Mouse (Mus musculus) cerebellum, adult 8-10 months (tissue): ENCODE results near the gene Sgip1.

Source experiments
- DNase-seq: peaks from one replicate; pipeline ENCODE4 v3.0.0; 2022

Gene Sgip1

DNA sequence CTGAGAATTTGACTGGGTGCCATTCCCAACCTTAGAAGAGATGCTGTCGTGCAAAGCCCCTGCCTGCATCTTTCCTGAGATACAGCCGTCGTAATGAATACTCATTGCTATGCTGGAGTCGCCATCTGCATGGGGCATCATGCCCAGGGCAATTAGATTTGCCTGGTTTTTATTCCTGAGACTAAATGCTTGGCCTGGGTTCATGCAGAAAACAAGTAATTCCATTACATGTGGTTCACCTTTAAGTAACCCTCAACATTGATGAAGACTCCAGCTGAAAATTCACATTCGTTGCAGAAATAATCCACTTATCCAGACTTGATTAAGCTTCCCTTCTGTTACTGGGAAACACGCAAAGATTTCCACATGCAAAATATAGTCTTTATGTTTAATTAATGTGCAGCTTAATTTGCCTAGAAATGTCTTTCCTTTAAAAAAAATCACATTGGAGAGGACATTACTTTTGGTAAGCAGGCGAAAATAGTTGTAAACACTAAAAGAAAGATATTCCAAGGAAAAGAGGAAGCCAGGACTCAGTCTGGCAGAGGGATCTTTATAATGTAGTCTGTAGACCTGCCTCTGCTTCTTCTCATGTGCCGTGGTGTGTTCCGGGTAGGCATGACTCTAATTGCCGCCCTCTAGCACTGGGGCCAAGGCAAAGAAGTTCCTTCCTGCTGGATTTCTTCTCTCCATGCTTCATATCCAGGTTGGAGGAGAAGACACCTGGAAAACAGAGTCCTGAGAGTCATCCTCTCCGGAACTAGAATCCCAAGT lies 100.0 kb downstream of the Sgip1 start:
- DNase-seq: no peak

DNA sequence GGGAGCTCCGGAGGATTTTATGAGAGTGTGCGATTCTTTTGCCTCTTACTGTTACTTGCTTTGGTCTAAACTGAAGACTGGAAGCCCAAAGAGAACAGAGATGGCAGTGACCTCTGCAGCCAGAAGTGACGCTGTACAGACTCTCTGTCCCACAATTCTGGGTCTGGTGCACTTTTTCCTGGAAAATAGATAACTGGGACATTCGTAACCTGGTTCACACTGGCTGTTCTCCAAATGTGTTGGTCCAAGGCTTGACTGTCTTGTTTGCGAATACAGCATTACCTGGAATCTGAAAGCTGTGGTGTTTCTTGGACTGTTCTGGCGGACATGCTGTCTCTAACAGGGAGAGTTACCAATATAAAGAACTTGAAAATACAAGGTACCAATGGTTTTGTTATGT lies 109.4 kb downstream of the Sgip1 start:
- DNase-seq: no peak

DNA sequence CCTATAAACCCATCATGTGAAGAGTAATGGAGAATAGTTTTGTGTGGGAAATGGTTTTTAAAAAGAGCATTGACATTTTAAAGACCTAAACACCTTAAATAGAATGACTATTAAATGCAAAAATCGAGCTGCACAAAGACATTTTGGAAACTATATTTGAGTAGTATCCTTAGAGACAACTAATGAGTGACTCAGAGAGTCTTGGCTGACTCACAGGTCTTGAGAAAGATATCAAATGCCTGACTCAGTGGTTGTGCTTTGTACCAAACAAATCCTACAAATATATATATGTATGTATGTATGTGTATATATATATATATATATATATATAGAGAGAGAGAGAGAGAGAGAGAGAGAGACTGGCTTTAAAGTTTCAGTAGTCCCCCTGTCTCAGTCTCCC lies 110.1 kb downstream of the Sgip1 start:
- DNase-seq: no peak

DNA sequence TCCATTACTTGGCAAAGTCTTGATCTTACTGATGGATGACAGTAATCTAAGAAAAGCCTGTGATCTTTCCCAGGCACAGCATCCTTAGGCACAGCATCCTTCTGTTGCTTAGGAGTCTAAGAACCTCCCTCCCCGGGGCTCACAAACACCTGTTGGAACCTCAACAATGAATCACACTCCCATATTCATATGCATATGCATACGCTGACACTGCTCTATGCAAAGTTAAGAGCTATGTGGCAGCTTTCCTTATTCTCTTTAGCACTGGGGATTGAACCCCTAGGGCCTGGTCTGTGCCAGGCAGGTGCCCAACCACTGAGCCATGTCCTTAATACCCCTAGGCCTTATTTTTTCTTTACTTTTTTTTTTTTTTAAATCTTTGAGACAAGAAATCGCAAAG lies 111.2 kb downstream of the Sgip1 start:
- DNase-seq: no peak

- DNase-seq: no peak
These were observed 111.7 kb downstream of the Sgip1 start for GRCm38 (mm10) chr4:102852808-102853207.

DNA sequence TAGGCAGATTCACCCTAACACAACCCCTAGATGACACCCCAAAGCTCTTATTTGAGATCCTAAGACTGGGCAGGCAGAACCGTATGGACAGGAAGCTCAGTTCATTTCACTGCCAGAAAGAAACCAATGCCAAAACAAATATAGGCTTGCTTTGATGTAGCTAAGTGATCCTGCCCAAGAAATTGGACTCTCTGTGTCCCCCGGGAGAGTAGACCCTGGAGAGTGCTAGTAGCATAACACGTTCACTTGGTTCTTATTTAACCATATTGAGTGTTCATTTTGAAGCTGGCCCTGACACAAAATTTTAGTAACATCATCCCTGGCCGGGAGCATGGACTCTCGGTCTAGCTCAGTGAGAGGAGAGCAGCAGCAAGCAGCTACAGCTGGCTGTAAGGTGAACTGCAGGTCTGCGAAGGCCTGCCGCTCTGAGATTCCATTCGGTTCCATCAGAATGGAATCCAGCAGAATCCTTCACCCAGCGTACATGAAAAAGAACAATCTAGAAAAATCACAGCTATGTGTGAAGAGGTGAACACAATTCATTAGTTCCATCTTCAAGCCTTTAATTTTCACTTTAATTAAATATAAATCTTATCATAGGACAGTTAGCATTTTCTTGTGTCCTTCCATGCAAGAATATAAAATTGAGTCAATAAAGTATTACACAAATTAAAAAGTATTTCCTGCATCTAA lies 112.4 kb downstream of the Sgip1 start:
- no peak for DNase-seq

- no peak for DNase-seq
These were observed 114.1 kb downstream of the Sgip1 start for GRCm38 (mm10) chr4:102854928-102855892.

DNA sequence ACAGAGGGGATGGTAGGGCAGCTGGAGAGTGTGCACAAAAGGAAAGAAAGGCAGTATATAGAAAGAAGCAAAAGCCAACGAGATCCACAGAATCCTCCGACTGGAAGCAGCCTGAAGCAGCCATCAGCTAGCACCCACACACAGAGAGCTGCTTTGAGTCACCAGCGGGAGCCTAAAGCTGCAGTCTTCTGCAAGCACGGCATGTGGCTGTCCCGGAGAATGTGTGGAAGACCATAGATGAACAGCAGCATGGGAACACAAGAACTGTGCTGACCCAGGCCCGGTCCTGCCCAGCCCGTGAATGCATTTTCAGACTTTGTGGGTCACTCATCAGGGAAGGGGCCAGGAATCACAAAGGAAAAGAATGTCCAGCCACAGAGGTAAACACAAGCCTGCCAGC lies 115.0 kb downstream of the Sgip1 start:
- DNase-seq: no peak

DNA sequence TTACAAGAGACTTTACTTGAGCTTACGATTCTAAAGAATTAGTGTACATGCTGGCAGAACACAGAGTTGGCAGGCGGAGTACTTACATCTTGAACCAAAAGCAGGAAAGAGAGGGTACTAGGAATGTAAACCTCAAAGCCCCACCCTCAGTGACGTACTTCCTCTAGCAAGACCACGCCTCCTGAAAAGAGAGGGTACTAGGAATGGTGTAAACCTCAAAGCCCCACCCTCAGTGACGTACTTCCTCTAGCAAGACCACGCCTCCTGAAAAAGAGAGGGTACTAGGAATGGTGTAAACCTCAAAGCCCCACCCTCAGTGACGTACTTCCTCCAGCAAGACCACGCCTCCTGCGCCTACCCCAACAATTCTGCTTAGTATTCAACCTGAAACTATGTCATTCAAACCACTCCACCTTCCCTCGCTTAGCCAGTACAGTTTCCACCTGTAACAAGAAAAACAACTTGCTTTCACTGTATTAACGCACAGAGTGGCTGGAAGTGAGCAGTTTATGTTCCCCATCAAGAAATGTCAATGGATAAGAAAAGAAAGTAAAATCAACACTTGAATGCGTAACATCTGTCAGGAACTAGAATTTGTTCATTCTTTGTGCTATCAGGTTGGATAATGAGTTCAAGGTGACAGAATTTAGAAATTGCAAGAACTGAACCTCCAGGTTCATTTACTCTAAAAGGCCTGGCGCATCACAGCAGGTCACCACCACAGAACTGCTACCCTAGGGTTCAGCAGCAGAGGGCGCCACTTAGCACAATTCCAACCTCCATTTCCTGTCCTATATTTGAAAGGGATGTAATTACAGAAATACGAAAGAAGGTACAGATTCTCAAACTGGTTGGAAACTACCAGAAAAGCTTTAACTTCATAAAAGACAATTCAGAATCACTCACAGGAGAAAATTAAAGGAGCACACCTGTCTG lies 118.4 kb downstream of the Sgip1 start:
- DNase-seq: no peak

GRCm38 (mm10) chr4:102862751-102863710 lies 121.9 kb downstream of the Sgip1 start:
- no peak for DNase-seq

GRCm38 (mm10) chr4:102866531-102866930 lies 125.4 kb downstream of the Sgip1 start:
- no peak for DNase-seq

GRCm38 (mm10) chr4:102871274-102871673 lies 130.2 kb downstream of the Sgip1 start:
- DNase-seq: no peak

DNA sequence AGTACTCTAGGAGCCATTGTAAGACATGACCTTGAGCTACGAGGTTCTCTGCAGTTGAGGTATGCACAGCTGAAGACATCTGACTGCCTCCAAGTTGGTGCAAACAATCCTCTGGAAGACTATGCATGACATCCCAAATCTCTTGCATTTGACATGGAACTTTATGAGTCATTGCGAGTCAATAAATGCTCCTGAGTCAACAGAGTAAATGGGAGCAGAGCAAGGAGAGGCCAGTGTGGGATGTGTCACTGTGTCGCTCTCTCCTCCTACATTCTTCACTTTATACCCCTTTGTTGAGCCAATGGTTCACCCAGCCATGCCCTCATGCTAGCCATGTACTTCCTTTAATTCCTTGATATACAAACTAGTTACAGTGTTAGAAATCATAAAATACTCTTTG lies 142.0 kb downstream of the Sgip1 start:
- no peak for DNase-seq

DNA sequence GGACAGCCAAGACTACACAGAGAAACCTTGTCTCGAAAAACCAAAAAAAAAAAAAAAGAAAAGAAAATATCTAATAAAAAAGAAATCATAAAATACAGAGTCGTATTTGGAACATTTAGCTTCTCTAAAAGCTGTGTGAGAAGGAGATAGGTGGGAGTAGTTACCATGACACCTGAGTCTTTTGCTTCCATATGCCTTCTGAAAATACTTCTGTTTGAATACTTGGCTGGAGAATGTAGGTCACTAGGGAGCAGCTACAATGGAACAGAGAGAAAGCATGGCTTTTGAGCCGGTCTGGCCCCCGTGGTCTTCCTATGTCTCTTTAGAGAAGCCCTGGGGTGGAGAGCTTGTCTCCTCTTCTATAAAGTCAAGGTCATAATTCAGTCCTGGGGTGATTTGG lies 143.1 kb downstream of the Sgip1 start:
- DNase-seq: no peak

- no peak for DNase-seq
These were observed 145.4 kb downstream of the Sgip1 start for GRCm38 (mm10) chr4:102886459-102886858.

DNA sequence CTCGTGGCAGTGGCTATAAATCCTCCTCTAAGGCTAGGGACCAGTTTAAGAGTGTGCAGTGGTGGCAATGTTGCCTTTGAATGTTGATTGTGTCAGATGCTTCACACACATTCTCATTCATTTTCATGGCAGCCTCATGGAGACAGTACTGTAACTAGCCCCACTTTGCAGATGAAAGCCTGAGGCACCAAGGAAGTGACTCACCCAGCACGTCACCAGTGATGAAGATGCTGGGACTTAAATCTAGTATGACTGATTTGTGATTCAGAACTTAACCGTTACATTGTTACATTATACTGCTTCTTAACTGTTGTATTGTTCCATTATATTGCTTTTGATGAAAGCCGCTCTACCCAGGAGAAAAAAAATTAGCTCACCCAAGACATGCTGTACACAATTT lies 145.8 kb downstream of the Sgip1 start:
- no peak for DNase-seq

DNA sequence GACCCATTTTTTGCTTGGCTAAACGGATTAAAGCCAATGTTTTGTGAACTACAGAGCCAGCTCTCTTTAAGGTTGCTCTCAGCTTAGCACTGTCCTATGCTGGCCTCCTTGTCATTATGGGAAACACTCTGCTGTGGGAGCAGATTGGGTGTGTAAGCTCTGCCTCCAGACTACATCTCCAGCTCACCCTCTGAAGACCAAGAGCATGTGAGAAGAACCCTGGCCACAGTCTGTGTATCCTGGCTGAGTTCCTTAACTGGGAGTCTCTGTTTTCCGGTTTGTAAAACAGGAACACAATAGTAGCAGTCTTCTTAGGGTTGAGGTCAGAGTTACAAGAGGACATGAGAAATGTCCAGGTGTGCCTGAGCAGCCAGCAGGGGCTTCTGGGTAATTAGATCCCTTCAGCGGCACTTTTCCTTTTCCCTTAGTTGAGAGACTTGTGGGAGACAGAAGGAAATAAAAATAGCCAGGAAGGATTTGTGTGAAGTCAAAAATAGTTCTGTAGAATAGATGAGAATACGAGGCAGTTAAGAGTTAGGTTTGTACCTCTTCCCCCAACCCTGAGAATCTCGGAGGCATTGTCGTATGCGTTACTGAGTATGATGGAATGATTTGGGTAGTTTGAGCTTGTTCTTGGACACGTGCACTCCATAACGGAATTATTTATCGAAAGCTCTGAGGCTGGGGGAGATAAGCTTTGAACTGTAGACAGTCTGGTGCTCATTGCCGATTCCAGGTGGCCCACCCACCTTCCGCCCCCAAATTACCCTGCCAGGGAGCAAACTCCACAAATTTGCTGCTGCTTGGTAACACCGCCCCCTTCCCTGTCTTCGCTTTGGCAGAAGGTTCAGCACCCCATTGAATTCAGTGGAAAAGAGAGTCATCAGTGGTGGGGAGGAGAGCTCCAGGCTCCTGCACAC lies 146.9 kb downstream of the Sgip1 start:
- no peak for DNase-seq

DNA sequence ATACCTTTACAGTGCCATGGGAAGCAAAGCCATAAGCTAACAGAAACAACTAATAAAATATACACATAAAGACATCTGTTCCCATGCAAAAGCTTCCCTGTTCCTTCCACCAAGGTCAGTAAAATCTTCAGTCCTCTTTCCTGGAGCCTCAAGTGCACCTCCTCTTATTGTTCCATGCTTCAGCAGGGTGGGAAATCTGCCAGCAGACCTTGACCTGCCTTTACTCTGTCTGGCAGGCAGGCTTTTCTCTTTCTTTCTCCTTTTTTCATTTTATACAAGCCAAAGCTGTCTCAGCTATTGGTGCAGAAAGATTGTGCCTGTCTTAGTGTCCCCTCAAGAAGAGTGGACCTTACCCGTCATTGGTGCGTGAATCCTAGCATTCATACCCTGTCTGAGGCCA lies 154.8 kb downstream of the Sgip1 start:
- DNase-seq: no peak

GRCm38 (mm10) chr4:102898987-102899386 lies 157.9 kb downstream of the Sgip1 start:
- DNase-seq: no peak

- no peak for DNase-seq
These were observed 158.6 kb downstream of the Sgip1 start for GRCm38 (mm10) chr4:102899683-102900082.
